8 mouse cellular contexts compared by ENCODE assay signal in the genomic region with DNA sequence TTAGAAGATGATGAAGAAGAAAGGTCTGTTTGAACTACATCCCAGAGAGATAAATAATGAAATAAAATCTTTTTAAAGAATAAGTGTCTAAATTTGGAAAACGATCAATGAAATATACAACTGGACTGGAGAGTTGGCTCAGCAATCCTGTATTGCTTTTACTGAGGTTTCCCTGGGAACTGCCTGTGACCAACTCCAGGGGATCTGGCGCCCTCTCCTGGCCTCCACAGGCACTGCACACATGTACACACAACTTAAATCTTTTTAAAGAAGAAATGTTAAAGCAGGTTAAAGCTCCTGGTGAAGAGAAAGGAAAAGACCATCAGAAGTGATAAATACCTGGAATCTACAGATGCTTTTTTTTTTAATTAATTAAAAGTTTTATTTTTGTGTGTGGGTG.
DNase-seq lines count a peak whose midpoint lies in the region; TF ChIP-seq lines count a peak whose summit lies in the region.

No protein-coding gene starts in this region.

- no peaks in the 10 kb centered on the region for H3K27me3 ChIP-seq in E14TG2a.4 (ENCODE audit: insufficient read depth, low read length)

- peak; percentile 81 for DNase-seq in 416B (ENCODE audit: low read depth)
- DNase-seq in c-Kit-positive CD71-positive TER-119-negative erythroid progenitor cells, embryonic 14.5 days (ENCODE audit: low read depth) = peak; percentile 63
- DNase-seq in forelimb bud, embryonic 11.5 days (ENCODE audit: low read depth, low spot score) = peak; percentile 79
- DNase-seq in kidney, postnatal 4 days = peak; percentile 93 to 94
- DNase-seq in lung, postnatal 10 days = peak; percentile 91
- peak; percentile 50 to 68 for DNase-seq in right cerebral cortex, postnatal 36 days (ENCODE audit: low spot score in 2 of 2)
- peak; percentile 63 to 79 for DNase-seq in urinary bladder, postnatal 36 days (ENCODE audit: low spot score in 2 of 2)

- H3K9me3 ChIP-seq in E14TG2a.4 (ENCODE audit: low read length) = no peaks in the 10 kb centered on the region

- H3K4me3 ChIP-seq in E14TG2a.4 (replicated peaks; ENCODE audit: low read length) = no peak overlapping the region

- peaks cover 79% of the 10 kb centered on the region for H3K4me1 ChIP-seq in E14TG2a.4 (replicated peaks; ENCODE audit: low read depth, low read length)

- TF ChIP-seq CTCF in E14TG2a.4 (conservative IDR thresholded peaks at IDR 0.05; ENCODE audit: low read length) = peak; percentile 99

- H3K36me3 ChIP-seq in E14TG2a.4 (ENCODE audit: insufficient read depth, low read length) = peaks cover 90% of the 10 kb centered on the region
